Mouse (Mus musculus) erythroblast, embryonic 14.5 days (primary cell): Measurements from ENCODE around the gene Oas1f.

Source experiments
- GATA1 ChIP-seq: IDR thresholded peaks from 2 replicates; pipeline ENCODE4 v1.6.1; 2012; ENCODE audit warnings: low read length, inconsistent platforms, mixed read lengths
- TAL1 ChIP-seq: IDR thresholded peaks from 3 replicates; pipeline ENCODE4 v1.6.1; 2012; ENCODE audit warnings: low read length, inconsistent platforms, mixed read lengths

DNA sequence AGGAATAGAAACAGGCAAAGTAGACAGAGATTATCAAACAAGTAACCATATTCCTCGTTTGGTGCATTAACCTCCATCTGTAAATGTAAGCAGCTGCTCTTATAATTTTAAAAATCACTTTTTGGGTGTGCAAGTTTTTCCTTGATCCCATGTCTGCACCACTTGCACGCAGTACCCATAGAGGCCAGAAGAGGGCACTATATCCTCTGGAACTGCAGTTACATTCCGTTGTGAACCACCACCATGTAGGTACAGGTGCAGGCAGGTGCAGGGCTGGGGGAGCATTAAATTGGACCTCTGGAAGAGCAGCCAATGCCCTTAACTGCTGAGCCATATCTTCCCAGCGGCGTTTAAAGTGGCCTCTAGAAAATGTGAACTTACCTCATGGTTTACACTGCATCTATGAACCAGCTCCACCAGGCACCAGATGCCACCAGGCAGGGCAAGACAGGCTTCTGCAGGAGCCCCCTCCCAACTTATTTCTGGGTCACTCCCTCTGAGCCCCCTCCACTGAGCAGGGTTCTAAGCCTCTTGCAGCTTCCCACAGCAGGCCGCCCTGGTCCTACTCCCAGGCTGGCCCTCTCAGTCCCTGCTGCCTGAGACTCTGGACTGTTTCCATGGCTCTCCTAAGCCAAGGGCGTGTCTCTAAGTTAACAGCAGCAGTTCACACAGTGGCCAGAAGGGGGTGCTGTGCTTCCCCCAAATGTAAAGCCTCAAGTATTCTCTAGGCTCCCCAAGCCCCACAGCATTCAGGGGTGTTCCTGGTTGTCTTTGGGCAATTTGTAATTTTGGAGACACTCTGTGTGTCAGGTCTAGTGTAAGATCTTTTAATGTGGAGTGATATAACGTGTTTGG lies 10.2 kb upstream of the Oas1f start:
- TF ChIP-seq GATA1 (no peak), TAL1 (no peak)
